8 mouse cellular contexts compared by ENCODE assay signal in the genomic region with DNA sequence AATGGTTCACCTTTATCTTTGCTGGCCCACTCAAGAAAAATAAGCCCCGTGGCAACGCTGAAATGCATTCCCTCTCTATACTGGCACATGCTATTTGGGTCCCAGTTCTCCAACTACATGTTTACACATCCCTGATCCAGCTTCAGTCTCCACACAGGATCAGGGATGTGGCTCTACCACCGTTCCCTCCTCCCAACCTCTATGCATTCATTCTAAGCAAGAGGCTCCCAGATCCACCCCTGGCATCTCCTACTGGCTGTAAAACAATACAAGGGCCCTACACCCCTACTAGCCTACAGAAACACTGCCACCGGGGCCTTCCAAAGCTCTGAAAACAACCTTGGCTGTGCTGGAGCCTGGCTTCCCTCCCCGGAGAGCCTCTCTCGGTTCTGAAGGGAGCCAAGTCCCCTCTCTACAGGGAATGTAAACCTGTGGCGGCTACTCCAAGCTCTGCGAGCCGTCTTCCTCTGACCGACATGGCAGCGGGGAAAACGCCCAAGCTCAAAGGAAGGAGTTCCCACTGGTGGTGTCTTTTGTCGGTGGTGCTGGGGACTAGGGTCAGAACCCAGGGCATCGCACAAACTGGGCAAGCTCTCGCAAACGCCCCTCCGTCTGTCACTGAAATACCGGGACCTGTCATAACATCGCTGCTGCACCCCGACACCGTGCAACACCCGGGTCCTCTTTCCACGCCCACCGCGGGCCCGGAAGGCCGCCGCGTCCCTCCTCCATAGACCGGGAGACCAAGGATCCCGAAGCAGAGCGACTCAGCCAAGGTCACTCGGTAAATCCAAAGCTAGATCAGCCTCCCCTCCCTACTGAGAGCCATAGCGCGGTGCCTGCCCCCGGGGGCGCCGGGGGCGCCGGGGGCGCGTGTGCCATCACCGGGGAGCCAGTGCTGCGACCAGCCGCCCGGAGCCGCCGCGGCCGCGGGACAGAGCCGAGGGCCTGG. TPM values are rescaled to one million over a fixed set of nuclear protein-coding genes. Genes with fewer than 3 reads are reported as not detected.
DNase-seq lines count a peak whose midpoint lies in the region; ATAC-seq and TF ChIP-seq lines count a peak whose summit lies in the region.

Gene Rnf114 (plus strand): TSS at position 889 of the 952 bp plus-strand sequence.

- H3K27me3 ChIP-seq in forebrain, embryonic 10.5 days (ENCODE audit: poor library complexity, severe bottlenecking) = no peaks in the 10 kb centered on the region
- no peaks in the 10 kb centered on the region for H3K27me3 ChIP-seq in lung, embryonic 14.5 days (ENCODE audit: insufficient read depth, low read length)
- H3K27me3 ChIP-seq in small intestine, adult 2 months (ENCODE audit: control insufficient read depth, insufficient read depth, low read length) = no peaks in the 10 kb centered on the region

- 5% methylated on average over 52 of the region's 52 CpGs for WGBS in forebrain, embryonic 10.5 days
- 1% methylated on average over 52 of the region's 52 CpGs for WGBS in large intestine, adult 2 months
- WGBS in lung, embryonic 14.5 days = 3% methylated on average over 52 of the region's 52 CpGs
- 2% methylated on average over 49 of the region's 52 CpGs for WGBS in small intestine, adult 2 months

- peak within 1 kb of the TSS; percentile 100 for H3K4me3 ChIP-seq in forebrain, embryonic 10.5 days
- peak within 1 kb of the TSS; percentile 100 for H3K4me3 ChIP-seq in lung, embryonic 14.5 days (ENCODE audit: low read depth, low read length)
- peak within 1 kb of the TSS; percentile 96 for H3K4me3 ChIP-seq in small intestine, adult 2 months (ENCODE audit: low read depth, low read length)

- H3K36me3 ChIP-seq in forebrain, embryonic 10.5 days (replicated peaks) = peaks cover 27% of the 10 kb centered on the region
- H3K36me3 ChIP-seq in lung, embryonic 14.5 days (ENCODE audit: insufficient read depth) = peaks cover 11% of the 10 kb centered on the region; the same call in 1 of the 2 replicates
- peaks cover 14% of the 10 kb centered on the region; the same call in 1 of the 2 replicates for H3K36me3 ChIP-seq in small intestine, adult 2 months (ENCODE audit: control insufficient read depth, insufficient read depth, low read length)

- no peaks in the 10 kb centered on the region for H3K9me3 ChIP-seq in forebrain, embryonic 10.5 days
- H3K9me3 ChIP-seq in lung, embryonic 14.5 days (ENCODE audit: low read depth, low read length) = no peaks in the 10 kb centered on the region

- intact Hi-C loops in heart, postnatal 10 days (cut with DNase I) = no loop called here

- DNase-seq in cerebellum, adult 11 months = peak; percentile 54
- DNase-seq in cerebellum, postnatal 4 days (ENCODE audit: low spot score in 2 of 2) = no peak
- no peak for DNase-seq in adrenal gland, adult 8-10 months
- DNase-seq in forebrain, embryonic 10.5 days (ENCODE audit: extremely low spot score, low spot score) = peak; percentile 36
- DNase-seq in heart, postnatal 10 days = peak; percentile 52 to 64
- DNase-seq in large intestine, adult 2 months (ENCODE audit: low read depth, low spot score) = no peak
- DNase-seq in lung, embryonic 14.5 days = peak; percentile 34

- H3K9ac ChIP-seq in lung, embryonic 14.5 days = peak within 1 kb of the TSS; percentile 91

- H3K4me1 ChIP-seq in forebrain, embryonic 10.5 days = peaks cover 28% of the 10 kb centered on the region
- peaks cover 7% of the 10 kb centered on the region for H3K4me1 ChIP-seq in lung, embryonic 14.5 days (ENCODE audit: insufficient read depth)
- peaks cover 19% of the 10 kb centered on the region for H3K4me1 ChIP-seq in small intestine, adult 2 months (ENCODE audit: control insufficient read depth, insufficient read depth, insufficient read length, low read length)

- peak within 1 kb of the TSS; percentile 91 for H3K4me2 ChIP-seq in lung, embryonic 14.5 days

- ATAC-seq in lung, embryonic 14.5 days (ENCODE audit: insufficient read depth) = peak; percentile 42

- no peak for TF ChIP-seq CTCF in lung, embryonic 14.5 days (IDR thresholded peaks at IDR 0.05; ENCODE audit: low read depth)
- TF ChIP-seq CTCF in small intestine, adult 2 months (IDR thresholded peaks at IDR 0.05; ENCODE audit: extremely low read depth, insufficient read length, insufficient replicate concordance, low read depth, low read length) = no peak

- no peak for TF ChIP-seq POLR2A in small intestine, adult 2 months (IDR thresholded peaks at IDR 0.05; ENCODE audit: low read depth, low read length)

- peak within 1 kb of the TSS; percentile 98 for H3K27ac ChIP-seq in forebrain, embryonic 10.5 days
- peak within 1 kb of the TSS; percentile 97 for H3K27ac ChIP-seq in lung, embryonic 14.5 days (ENCODE audit: low read depth)
- H3K27ac ChIP-seq in small intestine, adult 2 months (ENCODE audit: insufficient read depth, low read depth, low read length) = peak within 1 kb of the TSS; percentile 86

RNA-seq across cellular contexts. Expression of gene Rnf114, which starts in this region (rescaled TPM):
- 100 to 1,000 TPM in 2 of 4 experiments, 10 to 100 TPM in 2; 74.5 to 110 (median 100) TPM for total RNA-seq in adrenal gland, adult 8-10 months (2022)
- polyA plus RNA-seq in forebrain, embryonic 10.5 days (2016; fragmentation: Nextera tagmentation; extraction: Ambion mirVana) = 136 and 137 TPM in 2 replicates
- total RNA-seq in heart, postnatal 10 days (2021) = 10 to 100 TPM; 41.9 to 47.1 TPM
- 119 and 142 TPM in 2 replicates for polyA plus RNA-seq in large intestine, adult 2 months (2012; rRNA removed)
- 94.7 and 98.7 TPM in 2 replicates for polyA plus RNA-seq in lung, embryonic 14.5 days (2014; fragmentation: Nextera tagmentation; extraction: Ambion mirVana)
- 50.5 and 116 TPM in 2 replicates for polyA plus RNA-seq in small intestine, adult 2 months (2012; rRNA removed)

Comparison
In these comparisons a context has a peak if more than half of its experiments do, and no peak if none do; other contexts are left out.
1. DNase-seq: peak in cerebellum, adult 11 months (single experiment), forebrain, embryonic 10.5 days (single experiment), heart, postnatal 10 days (2 of 2) and lung, embryonic 14.5 days (single experiment); none in cerebellum, postnatal 4 days (0 of 2), adrenal gland, adult 8-10 months (single experiment) and large intestine, adult 2 months (single experiment).
2. Peak in every context shown above with its lines, with median percentiles within 50 percentile points of each other: H3K27ac ChIP-seq and H3K4me3 ChIP-seq.